Mouse (Mus musculus): ENCODE measurements around the gene Rufy3.
A peak's percentile ranks its signal among the peaks of the same experiment; 100 is the strongest.
"Not testable (repeated sequence)": the region's sequence is repeated elsewhere in the genome, so short reads cannot be mapped to it uniquely, and the experiment has no call there.

The Rufy3 gene

GRCm38 (mm10) chr5:88564501-88565147 lies at the start of gene Rufy3:
Gene Rufy3 (plus strand): TSS chr5:88565040.
- peak; percentile 74 for DNase-seq

- DNase-seq, result peak; percentile 11
These were observed 45.6 kb upstream of the Rufy3 start for GRCm38 (mm10) chr5:88519232-88519631.

- DNase-seq, result no peak
These were observed 37.2 kb upstream of the Rufy3 start, which contains the start of gene Jchain for GRCm38 (mm10) chr5:88527657-88528056. Gene Jchain (minus strand): TSS chr5:88527891.

GRCm38 (mm10) chr5:88530908-88531307 lies 33.9 kb upstream of the Rufy3 start:
- no peak for DNase-seq

GRCm38 (mm10) chr5:88534697-88535096 lies 30.1 kb upstream of the Rufy3 start:
- no peak for DNase-seq

GRCm38 (mm10) chr5:88540845-88541244 lies 24.0 kb upstream of the Rufy3 start:
- no peak for DNase-seq

- no peak for DNase-seq
These were observed 22.1 kb upstream of the Rufy3 start for GRCm38 (mm10) chr5:88542651-88543282.

- not testable (repeated sequence) for DNase-seq
These were observed 20.4 kb upstream of the Rufy3 start for GRCm38 (mm10) chr5:88544411-88544810.

- no peak for DNase-seq
These were observed 19.3 kb upstream of the Rufy3 start for GRCm38 (mm10) chr5:88545536-88545935.

- DNase-seq, result no peak
These were observed 11.4 kb upstream of the Rufy3 start for GRCm38 (mm10) chr5:88553271-88554085.

- DNase-seq, result peak; percentile 94
These were observed 10.6 kb upstream of the Rufy3 start, which contains the start of gene Utp3 for GRCm38 (mm10) chr5:88554086-88554886. Gene Utp3 (plus strand): TSS chr5:88554462.

- no peak for DNase-seq
These were observed 5.8 kb upstream of the Rufy3 start for GRCm38 (mm10) chr5:88558991-88559390.

GRCm38 (mm10) chr5:88561080-88561814 lies 3.6 kb upstream of the Rufy3 start:
- DNase-seq, result no peak

- no peak for DNase-seq
These were observed 1.7 kb upstream of the Rufy3 start for GRCm38 (mm10) chr5:88562863-88563780.

- peak; percentile 63 for DNase-seq
These were observed 551 bp downstream of the Rufy3 start for GRCm38 (mm10) chr5:88565148-88566033.

- no peak for DNase-seq
These were observed 1.4 kb downstream of the Rufy3 start for GRCm38 (mm10) chr5:88566034-88566841.

GRCm38 (mm10) chr5:88569541-88569940 lies 4.7 kb downstream of the Rufy3 start:
- DNase-seq, result no peak

GRCm38 (mm10) chr5:88574829-88575228 lies 10.0 kb downstream of the Rufy3 start:
- no peak for DNase-seq

Data from right cerebral cortex, postnatal 4 days (tissue).